Mouse (Mus musculus) CH12.LX (cell line): ENCODE data around the gene Fxyd2. TPM values are rescaled to one million over a fixed set of nuclear protein-coding genes. Genes with fewer than 3 reads are reported as not detected.
A peak's percentile ranks its signal among the peaks of the same experiment; 100 is the strongest.

Experiments
- DNase-seq: peaks from one replicate; pipeline ENCODE4 v3.0.0-alpha.2; 2013; ENCODE audit errors: extremely low read depth
- H3K27ac ChIP-seq: 2 replicates; pipeline ENCODE4 v1.5.1; 2012; ENCODE audit warnings: low read depth, mild to moderate bottlenecking, control low read depth, moderate library complexity; ENCODE audit not compliant: insufficient read depth
- H3K27me3 ChIP-seq: replicated peaks from 2 replicates; pipeline ENCODE3; 2012; ENCODE audit warnings: inconsistent platforms
- H3K36me3 ChIP-seq, 2 experiments: replicated peaks in 1 of 2; 2 replicates each; pipeline versions ENCODE3 to v1.6.1; 2012; ENCODE audit warnings: inconsistent platforms in 1 of 2, low read length in 1 of 2, mild to moderate bottlenecking in 1 of 2, mixed read lengths in 1 of 2, moderate library complexity in 1 of 2; ENCODE audit not compliant: control insufficient read depth in 1 of 2, insufficient read depth in 1 of 2
- H3K4me1 ChIP-seq, 2 experiments: 2 replicates each; pipeline ENCODE4 v1.6.1; 2012; ENCODE audit warnings: inconsistent platforms in 1 of 2, moderate library complexity in 1 of 2; ENCODE audit not compliant: insufficient read depth in 2 of 2, control insufficient read depth in 1 of 2
- H3K4me2 ChIP-seq: 2 replicates; pipeline ENCODE4 v1.6.1; 2012; ENCODE audit warnings: low read depth, mild to moderate bottlenecking, control low read depth; ENCODE audit not compliant: poor library complexity, insufficient read depth, severe bottlenecking
- H3K4me3 ChIP-seq, 3 experiments: fragments of 150-350 bp in 1 of 3; sonication (generic) in 1 of 3; replicated peaks in 1 of 3; 2 replicates each; pipeline versions ENCODE3 to v1.5.1; 2011 to 2012; ENCODE audit warnings: low read depth in 2 of 3, low read length in 2 of 3, mild to moderate bottlenecking in 2 of 3, moderate library complexity in 2 of 3, control low read depth in 1 of 3, improper control_type of control experiment in 1 of 3, inconsistent platforms in 1 of 3, mixed read lengths in 1 of 3; ENCODE audit not compliant: poor library complexity in 1 of 3
- H3K79me2 ChIP-seq: replicated peaks from 2 replicates; pipeline ENCODE4 v1.6.1; 2012; ENCODE audit warnings: mild to moderate bottlenecking, moderate library complexity; ENCODE audit not compliant: control insufficient read depth, poor library complexity, insufficient read depth, severe bottlenecking; ENCODE audit errors: extremely low read depth
- H3K9ac ChIP-seq: 2 replicates; pipeline ENCODE4 v1.6.1; 2012; ENCODE audit warnings: low read depth, mild to moderate bottlenecking, control low read depth, moderate library complexity; ENCODE audit not compliant: insufficient read depth
- H3K9me3 ChIP-seq: replicated peaks from 2 replicates; pipeline ENCODE3; 2012; ENCODE audit warnings: low read length, inconsistent platforms, mixed read lengths
- BHLHE40 ChIP-seq: IDR thresholded peaks from 2 replicates; pipeline ENCODE4 v1.6.1; 2011; ENCODE audit warnings: mild to moderate bottlenecking, low read depth, low read length, improper control_type of control experiment
- CHD2 ChIP-seq: IDR thresholded peaks from 2 replicates; pipeline ENCODE4 v1.6.1; 2011; ENCODE audit warnings: low read length, improper control_type of control experiment
- CTCF ChIP-seq, 2 experiments: IDR thresholded peaks in 1 of 2; conservative IDR thresholded peaks in 1 of 2; 2 replicates each; pipeline ENCODE4 v1.5.1; 2011 to 2012; ENCODE audit warnings: low read depth in 2 of 2, low read length in 2 of 2, improper control_type of control experiment in 1 of 2, inconsistent platforms in 1 of 2, mild to moderate bottlenecking in 1 of 2, moderate library complexity in 1 of 2
- ELF1 ChIP-seq: IDR thresholded peaks from 2 replicates; pipeline ENCODE4 v1.6.1; 2014; ENCODE audit warnings: low read depth, mild to moderate bottlenecking, inconsistent platforms, low read length, improper control_type of control experiment
- EP300 ChIP-seq: IDR thresholded peaks from 2 replicates; pipeline ENCODE4 v1.6.1; 2011; ENCODE audit warnings: low read length, improper control_type of control experiment
- GABPA ChIP-seq: IDR thresholded peaks from 2 replicates; pipeline ENCODE4 v1.6.1; 2012; ENCODE audit warnings: low read depth, low read length, improper control_type of control experiment, inconsistent platforms; ENCODE audit not compliant: insufficient replicate concordance
- HCFC1 ChIP-seq: IDR thresholded peaks from 2 replicates; pipeline ENCODE4 v1.6.1; 2012; ENCODE audit warnings: low read depth, mild to moderate bottlenecking, inconsistent platforms, low read length, improper control_type of control experiment
- IRF4 ChIP-seq: IDR thresholded peaks from 2 replicates; pipeline ENCODE4 v1.6.1; 2014; ENCODE audit warnings: low read depth, mild to moderate bottlenecking, inconsistent platforms, low read length, improper control_type of control experiment
- JUN ChIP-seq: IDR thresholded peaks from 2 replicates; pipeline ENCODE4 v1.6.1; 2011; ENCODE audit warnings: low read depth, mild to moderate bottlenecking, low read length, improper control_type of control experiment, moderate library complexity; ENCODE audit not compliant: insufficient read depth
- MAZ ChIP-seq: IDR thresholded peaks from 2 replicates; pipeline ENCODE4 v1.6.1; 2012; ENCODE audit warnings: low read depth, mild to moderate bottlenecking, inconsistent platforms, low read length, improper control_type of control experiment, moderate library complexity
- MXI1 ChIP-seq: IDR thresholded peaks from 2 replicates; pipeline ENCODE4 v1.6.1; 2011; ENCODE audit warnings: mild to moderate bottlenecking, low read depth, low read length, improper control_type of control experiment
- RAD21 ChIP-seq: IDR thresholded peaks from 2 replicates; pipeline ENCODE4 v1.6.1; 2011; ENCODE audit warnings: low read depth, mild to moderate bottlenecking, low read length, improper control_type of control experiment, moderate library complexity
- SIN3A ChIP-seq: IDR thresholded peaks from 2 replicates; pipeline ENCODE4 v1.6.1; 2012; ENCODE audit warnings: low read length, improper control_type of control experiment, inconsistent platforms
- SMC3 ChIP-seq: IDR thresholded peaks from 2 replicates; pipeline ENCODE4 v1.6.1; 2011; ENCODE audit warnings: low read depth, low read length, improper control_type of control experiment
- TCF12 ChIP-seq: IDR thresholded peaks from 2 replicates; pipeline ENCODE4 v1.6.1; 2014; ENCODE audit warnings: low read depth, mild to moderate bottlenecking, inconsistent platforms, low read length, improper control_type of control experiment
- UBTF ChIP-seq: IDR thresholded peaks from 2 replicates; pipeline ENCODE4 v1.6.1; 2012; ENCODE audit warnings: low read depth, mild to moderate bottlenecking, inconsistent platforms, low read length, improper control_type of control experiment, moderate library complexity
- USF1 ChIP-seq: IDR thresholded peaks from 2 replicates; pipeline ENCODE4 v1.6.1; 2014; ENCODE audit warnings: low read depth, mild to moderate bottlenecking, inconsistent platforms, low read length, improper control_type of control experiment
- USF2 ChIP-seq: conservative IDR thresholded peaks from 2 replicates; pipeline ENCODE4 v1.6.1; 2011; ENCODE audit warnings: low read depth, low read length, improper control_type of control experiment
- ZNF384 ChIP-seq: IDR thresholded peaks from 2 replicates; pipeline ENCODE4 v1.6.1; 2012; ENCODE audit warnings: low read depth, low read length, improper control_type of control experiment, inconsistent platforms
- dilution Hi-C: fragments of 300-500 bp; cut with MboI; formaldehyde crosslinking; loops from 2 replicates; pipeline ENCODE4 v1.14.3; 2020; ENCODE audit warnings: low sequenced_read_pairs; ENCODE audit not compliant: extremely low pct_unique_long_range_greater_than_20kb, extremely low pct_ligation_motif_present
- in situ Hi-C: fragments of 300-500 bp; cut with MboI; formaldehyde crosslinking; loops from 3 replicates; pipeline ENCODE4 v1.14.3; 2019; ENCODE audit warnings: low sequenced_read_pairs, low pct_ligation_motif_present, low pct_unique_long_range_greater_than_20kb, mixed read lengths
- polyA plus RNA-seq: library from polyadenylated mRNA; unstranded; fragments of >175 nt; gene quantifications from 2 replicates; pipeline ENCODE4 v1.2.1, GENCODE M21; 2012; ENCODE audit warnings: low read depth; ENCODE audit not compliant: insufficient read length
- total RNA-seq, 2 experiments: library from RNA; depleted of rRNA; stranded (reverse); fragments of 300-350 nt in 1 of 2; fragments of >200 nt in 1 of 2; gene quantifications; 2 replicates each; pipeline ENCODE4 v1.2.3; 2012 to 2014

Fxyd2 gene
- total and polyA plus RNA-seq, 3 experiments, result not detected

DNA sequence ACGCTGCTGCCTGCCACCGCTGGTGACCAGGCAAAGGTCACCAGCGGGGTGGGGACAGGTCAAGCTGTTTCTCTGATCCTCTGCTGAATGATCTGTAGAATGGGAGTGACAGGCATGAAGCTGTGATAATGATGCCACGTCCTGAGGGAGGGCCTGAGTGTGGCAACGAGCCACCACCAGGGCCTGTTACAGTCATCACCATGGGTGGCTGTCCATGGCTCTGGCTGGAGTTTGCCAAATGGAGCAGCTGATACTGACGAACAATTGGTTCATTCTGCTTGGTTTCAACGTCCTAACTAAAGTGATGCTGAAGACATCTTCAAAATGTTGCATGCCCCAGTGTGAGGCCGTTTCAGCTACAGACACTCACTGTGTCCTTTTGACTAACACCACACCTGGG is 18.8 kb downstream of the Fxyd2 start:
- H3K36me3 ChIP-seq, result no peaks in the 10 kb centered on the region
- no peaks in the 10 kb centered on the region for H3K27me3 ChIP-seq
- H3K9me3 ChIP-seq, result no peaks in the 10 kb centered on the region
- H3K4me2 ChIP-seq, result no peak overlapping the region
- in situ Hi-C loops (loop anchor here (5.0 to 10.0 kb wide), 2 partner anchors 104 to 327 kb away; no protein-coding TSS in a partner anchor), dilution Hi-C loops (no loop called here)
- H3K79me2 ChIP-seq, result no peaks in the 10 kb centered on the region
- no peak for DNase-seq
- H3K4me1 ChIP-seq, result peaks cover 6 to 27% of the 10 kb centered on the region in 2 experiments
- no peak overlapping the region for H3K9ac ChIP-seq
- no peak for TF ChIP-seq GABPA
- TF ChIP-seq IRF4, result no peak
- no peak for TF ChIP-seq HCFC1
- no peak for TF ChIP-seq SMC3
- TF ChIP-seq EP300, result no peak
- no peak for TF ChIP-seq USF1
- no peak for TF ChIP-seq MAZ
- no peak for TF ChIP-seq BHLHE40
- no peak for TF ChIP-seq CTCF (conservative IDR thresholded peaks at IDR 0.05 in 1 of 2, IDR thresholded peaks at IDR 0.05 in 1 of 2; ENCODE audit: low read depth in 2 of 2, low read length in 2 of 2)
- no peak for TF ChIP-seq MXI1
- TF ChIP-seq CHD2, result no peak
- TF ChIP-seq UBTF, result no peak
- no peak for TF ChIP-seq ELF1
- TF ChIP-seq TCF12, result no peak
- no peak for TF ChIP-seq JUN
- no peak for TF ChIP-seq SIN3A
- no peak for TF ChIP-seq ZNF384
- H3K4me3 ChIP-seq, result no peak overlapping the region
- H3K27ac ChIP-seq, result no peak overlapping the region

DNA sequence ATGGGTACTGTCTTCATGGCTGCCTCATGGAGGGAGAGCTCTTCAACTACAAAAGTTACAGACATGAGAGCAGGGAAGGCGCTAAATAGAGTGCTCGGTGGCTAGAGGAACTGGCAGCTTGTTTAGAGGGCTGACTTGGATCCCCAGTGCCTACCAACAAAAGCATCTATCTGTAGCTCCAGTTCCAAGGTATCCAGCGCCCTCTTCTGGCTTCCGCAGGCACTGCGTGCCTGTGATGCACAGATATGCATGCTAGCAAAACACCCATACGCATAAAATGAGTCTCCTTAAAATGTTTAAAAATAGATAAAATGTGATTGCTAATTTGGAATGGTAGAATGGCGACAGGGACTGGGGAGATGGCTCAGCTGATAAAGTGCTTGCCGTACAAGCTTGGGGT is 21.7 kb downstream of the Fxyd2 start:
- H3K4me2 ChIP-seq, result no peak overlapping the region
- TF ChIP-seq USF2 (no peak), RAD21 (peak; percentile 31), CTCF (conservative IDR thresholded peaks at IDR 0.05 in 1 of 2, IDR thresholded peaks at IDR 0.05 in 1 of 2; ENCODE audit: low read depth in 2 of 2, low read length in 2 of 2) (peak; percentile 63 to 66), SMC3 (peak; percentile 39; the same call in 1 of the 2 replicates)
- TF ChIP-seq, all 38 proteins: peak for 3
- no peak overlapping the region for H3K27ac ChIP-seq
- in situ Hi-C loops, result no loop called here
- H3K79me2 ChIP-seq, result no peaks in the 10 kb centered on the region
- no peaks in the 10 kb centered on the region for H3K36me3 ChIP-seq
- DNase-seq, result no peak
- H3K9ac ChIP-seq, result no peak overlapping the region
- dilution Hi-C loops, result no loop called here
- H3K4me3 ChIP-seq, result no peak overlapping the region
- peaks cover 4 to 24% of the 10 kb centered on the region in 2 experiments for H3K4me1 ChIP-seq
- H3K27me3 ChIP-seq, result no peaks in the 10 kb centered on the region
- no peaks in the 10 kb centered on the region for H3K9me3 ChIP-seq
